Mouse (Mus musculus) ES-E14 (cell line): ENCODE results near the gene Chst14. TPM values are rescaled to one million over a fixed set of nuclear protein-coding genes. Genes with fewer than 3 reads are reported as not detected.
A peak's percentile ranks its signal among the peaks of the same experiment; 100 is the strongest.

Experiments
- DNase-seq: peaks from one replicate; pipeline ENCODE4 v3.0.0-alpha.2; 2013; ENCODE audit warnings: low read depth, low spot score
- H3K27ac ChIP-seq: 2 replicates; pipeline ENCODE4 v1.5.1; 2012; ENCODE audit warnings: low read depth, mild to moderate bottlenecking, low read length, moderate library complexity, mixed read lengths; ENCODE audit not compliant: poor library complexity, insufficient read depth, severe bottlenecking
- H3K36me3 ChIP-seq: 2 replicates; pipeline ENCODE4 v1.6.1; 2012; ENCODE audit warnings: mild to moderate bottlenecking, low read length, moderate library complexity, mixed read lengths; ENCODE audit not compliant: control insufficient read depth, poor library complexity, insufficient read depth, severe bottlenecking
- H3K4me1 ChIP-seq, 2 experiments: fragments of 150-350 bp in 1 of 2; sonication (generic) in 1 of 2; 2 replicates each; pipeline ENCODE4 v1.6.1; 2012; ENCODE audit warnings: low read length in 2 of 2, mild to moderate bottlenecking in 1 of 2, mixed read lengths in 1 of 2; ENCODE audit not compliant: control insufficient read depth in 2 of 2, insufficient read depth in 2 of 2, poor library complexity in 1 of 2
- H3K4me3 ChIP-seq, 2 experiments: fragments of 150-350 bp in 1 of 2; sonication (generic) in 1 of 2; 2 replicates each; pipeline ENCODE4 v1.5.1; 2012; ENCODE audit warnings: low read length in 2 of 2, low read depth in 1 of 2, mild to moderate bottlenecking in 1 of 2, mixed read lengths in 1 of 2; ENCODE audit not compliant: insufficient read depth in 1 of 2, poor library complexity in 1 of 2, severe bottlenecking in 1 of 2
- H3K9ac ChIP-seq: 2 replicates; pipeline ENCODE4 v1.6.1; 2012; ENCODE audit warnings: low read depth, mild to moderate bottlenecking, low read length, mixed read lengths; ENCODE audit not compliant: poor library complexity, insufficient read depth, severe bottlenecking
- H3K9me3 ChIP-seq: fragments of 150-350 bp; sonication (generic); 2 replicates; pipeline ENCODE4 v1.6.1; 2012; ENCODE audit warnings: low read depth, mild to moderate bottlenecking, low read length; ENCODE audit not compliant: control insufficient read depth, insufficient read depth
- CHD2 ChIP-seq: IDR thresholded peaks from 2 replicates; pipeline ENCODE4 v1.6.1; 2014; ENCODE audit warnings: mild to moderate bottlenecking, low read depth, low read length, inconsistent platforms
- HCFC1 ChIP-seq: IDR thresholded peaks from 2 replicates; pipeline ENCODE4 v1.6.1; 2012; ENCODE audit warnings: low read length, inconsistent platforms, borderline replicate concordance; ENCODE audit not compliant: insufficient read depth
- MAFK ChIP-seq: IDR thresholded peaks from 2 replicates; pipeline ENCODE4 v1.6.1; 2014; ENCODE audit warnings: mild to moderate bottlenecking, low read depth, low read length, inconsistent platforms; ENCODE audit not compliant: insufficient read depth
- ZC3H11A ChIP-seq: IDR thresholded peaks from 2 replicates; pipeline ENCODE4 v1.6.1; 2012; ENCODE audit warnings: low read depth, mild to moderate bottlenecking, inconsistent platforms, low read length, borderline replicate concordance
- ZNF384 ChIP-seq: IDR thresholded peaks from 2 replicates; pipeline ENCODE4 v1.6.1; 2012; ENCODE audit warnings: low read depth, low read length, inconsistent platforms
- in situ Hi-C, 2 experiments: fragments of 600-800 bp; cut with MboI; formaldehyde crosslinking; loops; one replicate each; pipeline ENCODE4 v1.15.1; 2025; ENCODE audit warnings: low sequenced_read_pairs in 2 of 2, inconsistent platforms in 1 of 2; ENCODE audit not compliant: unreplicated experiment in 2 of 2
- total RNA-seq: library from RNA; depleted of rRNA; stranded (reverse); fragments of 300-350 nt; gene quantifications from 2 replicates; pipeline ENCODE4 v1.2.3, GENCODE M21; 2012

Chst14 gene
- total RNA-seq, 1 experiment: 8.3 TPM

GRCm38 (mm10) chr2:118896914-118897291, 29.4 kb upstream of the Chst14 start:
- Histone ChIP-seq H3K27ac (no peak overlapping the region), H3K4me1 (peaks cover 0 to 14% of the 10 kb centered on the region in 2 experiments; a peak in 2 of 4 replicates), H3K4me3 (peak overlapping the region; percentile 60 to 62; a peak in 3 of 4 replicates), H3K9ac (no peak overlapping the region), H3K9me3 (no peaks in the 10 kb centered on the region), H3K36me3 (no peaks in the 10 kb centered on the region)
- TF ChIP-seq CHD2: no peak
- TF ChIP-seq ZNF384: no peak
- no peak for TF ChIP-seq ZC3H11A
- no peak for TF ChIP-seq MAFK
- no peak for TF ChIP-seq HCFC1
- DNase-seq: no peak
- in situ Hi-C loops: loop anchor here (5.0 to 25.0 kb wide), 2 partner anchors 150 to 410 kb away; partner anchors contain the start of genes Inafm2 (in 1 of the 2) and Srp14 (in 1 of the 2)

GRCm38 (mm10) chr2:118897392-118897791, 28.9 kb upstream of the Chst14 start:
- DNase-seq: no peak
- in situ Hi-C loops: loop anchor here (5.0 to 25.0 kb wide), 2 partner anchors 150 to 410 kb away; partner anchors contain the start of genes Inafm2 (in 1 of the 2) and Srp14 (in 1 of the 2)
- Histone ChIP-seq H3K27ac (no peak overlapping the region), H3K9ac (no peak overlapping the region), H3K4me3 (no peak overlapping the region; a peak in 1 of 4 replicates), H3K9me3 (no peaks in the 10 kb centered on the region), H3K4me1 (peaks cover 0 to 14% of the 10 kb centered on the region in 2 experiments; a peak in 2 of 4 replicates), H3K36me3 (no peaks in the 10 kb centered on the region)
- no peak for TF ChIP-seq ZNF384
- no peak for TF ChIP-seq ZC3H11A
- TF ChIP-seq MAFK: no peak
- TF ChIP-seq CHD2: no peak
- TF ChIP-seq HCFC1: no peak

GRCm38 (mm10) chr2:118897808-118898207, 28.5 kb upstream of the Chst14 start:
- H3K4me1 ChIP-seq: peaks cover 0 to 16% of the 10 kb centered on the region in 2 experiments; a peak in 2 of 4 replicates
- in situ Hi-C loops: loop anchor here (5.0 to 25.0 kb wide), 2 partner anchors 151 to 411 kb away; partner anchors contain the start of genes Inafm2 (in 1 of the 2) and Srp14 (in 1 of the 2)
- no peaks in the 10 kb centered on the region for H3K9me3 ChIP-seq
- no peak for DNase-seq
- no peaks in the 10 kb centered on the region for H3K36me3 ChIP-seq
- H3K9ac ChIP-seq: no peak overlapping the region
- no peak overlapping the region for H3K4me3 ChIP-seq
- no peak for TF ChIP-seq CHD2
- no peak for TF ChIP-seq HCFC1
- TF ChIP-seq ZNF384: no peak
- TF ChIP-seq MAFK: no peak
- TF ChIP-seq ZC3H11A: no peak
- no peak overlapping the region for H3K27ac ChIP-seq

GRCm38 (mm10) chr2:118898771-118899170, 27.5 kb upstream of the Chst14 start:
- in situ Hi-C loops: loop anchor here (5.0 to 25.0 kb wide), 2 partner anchors 151 to 411 kb away; partner anchors contain the start of genes Inafm2 (in 1 of the 2) and Srp14 (in 1 of the 2)
- H3K4me1 ChIP-seq: peaks cover 0 to 18% of the 10 kb centered on the region in 2 experiments; a peak in 2 of 4 replicates

More at GRCm38 (mm10) chr2:118898771-118899170, 27.5 kb upstream of the Chst14 start:
- Histone ChIP-seq H3K36me3 (no peaks in the 10 kb centered on the region), H3K4me3 (no peak overlapping the region), H3K9me3 (no peaks in the 10 kb centered on the region), H3K9ac (no peak overlapping the region), H3K27ac (no peak overlapping the region)
- TF ChIP-seq ZNF384 (no peak), MAFK (no peak), HCFC1 (no peak), CHD2 (no peak), ZC3H11A (no peak)
- DNase-seq: no peak
